Mouse (Mus musculus): ENCODE measurements around the gene Pld1. TPM values are rescaled to one million over a fixed set of nuclear protein-coding genes. Genes with fewer than 3 reads are reported as not detected.

Pld1 gene
- polyA plus RNA-seq, 1 experiment from 2014 or later: 4.0 TPM

DNA sequence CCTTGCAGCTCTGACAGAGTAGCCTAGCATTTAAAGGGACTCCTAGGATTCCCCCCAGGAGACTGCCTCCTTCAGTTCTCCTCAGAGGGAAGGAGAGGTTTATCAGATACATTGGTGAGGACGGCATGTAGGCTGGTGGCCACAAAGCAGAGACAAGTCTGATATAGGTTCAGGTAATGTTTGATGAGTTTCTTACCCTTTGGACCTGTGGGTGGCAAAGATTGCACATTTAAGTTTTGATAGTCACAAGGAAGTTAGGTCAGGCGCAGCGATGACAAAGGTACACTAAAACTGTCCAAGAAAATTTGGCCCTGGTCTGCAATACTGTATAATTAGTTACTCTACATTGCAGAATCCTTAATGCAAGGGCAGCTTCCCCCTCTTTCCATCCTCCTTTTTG is 95.4 kb downstream of the Pld1 start:
- H3K27me3 ChIP-seq (replicated peaks): no peaks in the 10 kb centered on the region
- H3K4me2 ChIP-seq: no peak overlapping the region
- 96% methylated on average over 3 of the region's 3 CpGs for WGBS
- no peaks in the 10 kb centered on the region for H3K36me3 ChIP-seq
- no peaks in the 10 kb centered on the region for H3K9me3 ChIP-seq (replicated peaks)
- H3K9ac ChIP-seq (replicated peaks): no peak overlapping the region
- no peak overlapping the region for H3K4me3 ChIP-seq (replicated peaks)
- H3K27ac ChIP-seq (replicated peaks): no peak overlapping the region
- 0 out of 2 replicates have a peak, but pooled peaks cover 6% of the 10 kb centered on the region for H3K4me1 ChIP-seq
- no peak for ATAC-seq (ENCODE audit: low FRiP score)

- no peaks in the 10 kb centered on the region for H3K9me3 ChIP-seq (replicated peaks)
- 0 out of 2 replicates have a peak, but pooled peaks cover 6% of the 10 kb centered on the region for H3K4me1 ChIP-seq
- no peak overlapping the region for H3K9ac ChIP-seq (replicated peaks)
- no peak for ATAC-seq (ENCODE audit: low FRiP score)
- no peak overlapping the region for H3K27ac ChIP-seq (replicated peaks)
- H3K36me3 ChIP-seq: no peaks in the 10 kb centered on the region
- H3K27me3 ChIP-seq (replicated peaks): no peaks in the 10 kb centered on the region
- WGBS: 71% methylated on average over 5 of the region's 5 CpGs
- no peak overlapping the region for H3K4me2 ChIP-seq
- no peak overlapping the region for H3K4me3 ChIP-seq (replicated peaks)
These were observed 96.3 kb downstream of the Pld1 start for GRCm38 (mm10) chr3:28034707-28035333.

GRCm38 (mm10) chr3:28037320-28037932 is 98.9 kb downstream of the Pld1 start:
- H3K9me3 ChIP-seq (replicated peaks): no peaks in the 10 kb centered on the region
- no peaks in the 10 kb centered on the region for H3K27me3 ChIP-seq (replicated peaks)
- no peak overlapping the region for H3K4me3 ChIP-seq (replicated peaks)
- no peak for ATAC-seq (ENCODE audit: low FRiP score)
- 67% methylated on average over 8 of the region's 8 CpGs for WGBS
- H3K27ac ChIP-seq (replicated peaks): no peak overlapping the region
- H3K4me1 ChIP-seq: 0 out of 2 replicates have a peak, but pooled peaks cover 6% of the 10 kb centered on the region
- H3K9ac ChIP-seq (replicated peaks): no peak overlapping the region
- H3K4me2 ChIP-seq: no peak overlapping the region
- peaks cover 5% of the 10 kb centered on the region for H3K36me3 ChIP-seq

DNA sequence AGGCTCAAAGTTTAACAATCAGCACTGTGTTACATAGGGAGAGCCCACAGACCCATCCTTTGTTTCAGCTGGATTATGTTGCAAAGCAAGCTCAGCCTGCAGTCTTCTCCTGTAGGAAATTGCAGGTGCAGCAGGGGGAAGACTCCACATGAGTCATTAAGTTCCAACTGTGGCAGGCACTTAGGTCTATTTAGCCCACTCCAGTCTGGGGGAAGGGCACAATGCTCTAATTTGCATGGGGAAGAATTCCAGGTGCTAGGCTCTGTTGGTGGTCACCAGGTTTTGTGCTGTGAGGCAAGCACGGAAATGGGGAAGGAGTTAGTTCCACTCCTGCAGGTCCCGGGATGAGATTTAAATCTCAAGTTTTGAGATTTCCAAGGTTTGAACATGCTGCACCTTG is 99.6 kb downstream of the Pld1 start:
- no peak overlapping the region for H3K9ac ChIP-seq (replicated peaks)
- WGBS: 34% methylated on average over 2 of the region's 2 CpGs
- H3K27me3 ChIP-seq (replicated peaks): no peaks in the 10 kb centered on the region
- H3K36me3 ChIP-seq: peaks cover 5% of the 10 kb centered on the region
- H3K9me3 ChIP-seq (replicated peaks): 0 out of 2 replicates have a peak, but pooled peaks cover 4% of the 10 kb centered on the region
- no peak overlapping the region for H3K4me2 ChIP-seq
- ATAC-seq (ENCODE audit: low FRiP score): no peak
- 0 out of 2 replicates have a peak, but pooled peaks cover 6% of the 10 kb centered on the region for H3K4me1 ChIP-seq
- H3K4me3 ChIP-seq (replicated peaks): no peak overlapping the region
- no peak overlapping the region for H3K27ac ChIP-seq (replicated peaks)

- Histone ChIP-seq H3K36me3 (peaks cover 5% of the 10 kb centered on the region), H3K27ac (replicated peaks) (no peak overlapping the region), H3K9me3 (replicated peaks) (0 out of 2 replicates have a peak, but pooled peaks cover 4% of the 10 kb centered on the region), H3K4me1 (0 out of 2 replicates have a peak, but pooled peaks cover 6% of the 10 kb centered on the region), H3K9ac (replicated peaks) (no peak overlapping the region), H3K27me3 (replicated peaks) (no peaks in the 10 kb centered on the region), H3K4me3 (replicated peaks) (no peak overlapping the region), H3K4me2 (no peak overlapping the region)
- no peak for ATAC-seq (ENCODE audit: low FRiP score)
- WGBS: 23% methylated on average over 1 of the region's 1 CpGs
These were observed 101.3 kb downstream of the Pld1 start for GRCm38 (mm10) chr3:28039760-28040159.

DNA sequence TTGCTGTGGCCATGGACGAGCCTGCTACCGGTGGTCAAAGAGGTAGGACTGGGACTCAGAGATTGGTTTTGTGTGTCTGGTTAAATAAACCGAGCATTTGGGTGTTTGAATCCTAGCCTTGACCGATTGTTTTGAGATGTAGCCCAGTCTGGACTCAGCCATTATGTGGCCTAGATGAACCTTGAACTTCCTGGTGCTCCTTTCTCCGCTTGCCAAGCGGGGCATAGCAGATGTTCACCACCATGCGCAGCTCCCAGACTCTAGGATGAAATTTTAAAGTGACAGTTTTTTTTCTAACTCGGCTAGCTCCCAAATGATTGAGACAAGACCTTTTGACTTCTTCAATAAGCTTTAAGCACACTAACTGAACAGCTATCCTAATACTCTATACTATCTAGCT is 102.7 kb downstream of the Pld1 start:
- Histone ChIP-seq H3K9me3 (replicated peaks) (0 out of 2 replicates have a peak, but pooled peaks cover 4% of the 10 kb centered on the region), H3K9ac (replicated peaks) (no peak overlapping the region), H3K36me3 (peaks cover 5% of the 10 kb centered on the region), H3K4me1 (0 out of 2 replicates have a peak, but pooled peaks cover 6% of the 10 kb centered on the region), H3K4me2 (no peak overlapping the region), H3K27ac (replicated peaks) (no peak overlapping the region), H3K27me3 (replicated peaks) (no peaks in the 10 kb centered on the region), H3K4me3 (replicated peaks) (no peak overlapping the region)
- no peak for ATAC-seq (ENCODE audit: low FRiP score)
- 94% methylated on average over 8 of the region's 8 CpGs for WGBS

GRCm38 (mm10) chr3:28042366-28042765 is 103.9 kb downstream of the Pld1 start:
- Histone ChIP-seq H3K4me1 (0 out of 2 replicates have a peak, but pooled peaks cover 6% of the 10 kb centered on the region), H3K27ac (replicated peaks) (no peak overlapping the region), H3K4me2 (no peak overlapping the region), H3K27me3 (replicated peaks) (no peaks in the 10 kb centered on the region), H3K9me3 (replicated peaks) (0 out of 2 replicates have a peak, but pooled peaks cover 4% of the 10 kb centered on the region), H3K4me3 (replicated peaks) (no peak overlapping the region), H3K9ac (replicated peaks) (no peak overlapping the region), H3K36me3 (peaks cover 5% of the 10 kb centered on the region)
- 97% methylated on average over 4 of the region's 4 CpGs for WGBS
- no peak for ATAC-seq (ENCODE audit: low FRiP score)

- Histone ChIP-seq H3K9ac (replicated peaks) (no peak overlapping the region), H3K27ac (replicated peaks) (no peak overlapping the region), H3K4me3 (replicated peaks) (no peak overlapping the region), H3K27me3 (replicated peaks) (no peaks in the 10 kb centered on the region), H3K4me2 (no peak overlapping the region), H3K4me1 (no peaks in the 10 kb centered on the region), H3K36me3 (no peaks in the 10 kb centered on the region), H3K9me3 (replicated peaks) (0 out of 2 replicates have a peak, but pooled peaks cover 2% of the 10 kb centered on the region)
- no peak for ATAC-seq (ENCODE audit: low FRiP score)
- 86% methylated on average over 5 of the region's 5 CpGs for WGBS
These were observed 109.1 kb downstream of the Pld1 start for GRCm38 (mm10) chr3:28047599-28047998.

- Histone ChIP-seq H3K4me3 (replicated peaks) (no peak overlapping the region), H3K4me2 (no peak overlapping the region), H3K27ac (replicated peaks) (no peak overlapping the region), H3K27me3 (replicated peaks) (no peaks in the 10 kb centered on the region), H3K9me3 (replicated peaks) (no peaks in the 10 kb centered on the region), H3K9ac (replicated peaks) (no peak overlapping the region), H3K36me3 (no peaks in the 10 kb centered on the region), H3K4me1 (no peaks in the 10 kb centered on the region)
- WGBS: 92% methylated on average over 2 of the region's 2 CpGs
- no peak for ATAC-seq (ENCODE audit: low FRiP score)
These were observed 111.0 kb downstream of the Pld1 start for GRCm38 (mm10) chr3:28049526-28049925.

DNA sequence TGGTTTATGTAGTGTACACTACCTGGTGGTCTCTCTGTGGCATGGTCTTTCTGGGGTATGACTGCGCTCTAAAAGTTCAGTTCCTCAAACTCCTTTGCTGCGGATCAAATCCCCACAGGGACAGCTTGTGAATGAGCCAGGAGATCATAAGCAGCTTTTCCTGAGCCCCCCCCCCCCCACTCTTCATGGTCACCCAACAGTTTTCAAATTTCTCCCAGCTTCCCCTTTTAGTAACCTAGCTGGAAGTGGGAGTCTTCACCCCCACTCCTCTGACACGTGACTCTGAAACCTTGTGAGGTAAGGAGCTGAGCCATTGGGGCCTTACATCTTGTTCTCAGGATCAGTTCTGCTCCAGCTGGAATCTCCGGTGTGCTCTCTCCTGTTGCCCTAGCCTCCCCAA is 114.6 kb downstream of the Pld1 start:
- Histone ChIP-seq H3K9ac (replicated peaks) (no peak overlapping the region), H3K27me3 (replicated peaks) (no peaks in the 10 kb centered on the region)
- 97% methylated on average over 4 of the region's 4 CpGs for WGBS

DNA sequence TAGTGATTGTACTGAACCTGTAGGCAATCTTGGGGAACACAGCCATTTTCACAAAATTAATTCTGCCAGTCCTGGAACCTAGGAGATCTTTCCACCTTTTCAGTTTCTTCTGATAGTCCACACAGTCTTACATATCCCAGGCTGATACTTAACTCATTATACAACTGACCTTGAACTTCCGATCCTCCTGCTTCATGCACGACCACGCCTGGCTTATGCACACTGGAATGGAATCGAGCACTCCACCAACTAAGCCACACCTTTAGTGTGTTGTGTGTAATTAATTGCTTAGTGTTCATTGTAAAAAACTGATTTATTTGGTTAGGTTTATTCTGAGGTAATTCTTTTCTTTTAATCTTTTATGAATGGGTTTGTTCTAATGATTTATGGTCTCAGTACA is 122.2 kb downstream of the Pld1 start:
- Histone ChIP-seq H3K4me3 (replicated peaks) (no peak overlapping the region), H3K4me2 (no peak overlapping the region), H3K9me3 (replicated peaks) (no peaks in the 10 kb centered on the region), H3K27ac (replicated peaks) (no peak overlapping the region), H3K4me1 (no peaks in the 10 kb centered on the region), H3K9ac (replicated peaks) (no peak overlapping the region), H3K36me3 (no peaks in the 10 kb centered on the region), H3K27me3 (replicated peaks) (no peaks in the 10 kb centered on the region)
- ATAC-seq (ENCODE audit: low FRiP score): no peak
- 69% methylated on average over 4 of the region's 4 CpGs for WGBS

More for the DNA sequence above, 114.6 kb downstream of the Pld1 start:
- Histone ChIP-seq H3K27ac (replicated peaks) (no peak overlapping the region), H3K4me2 (no peak overlapping the region), H3K4me3 (replicated peaks) (no peak overlapping the region), H3K4me1 (no peaks in the 10 kb centered on the region), H3K9me3 (replicated peaks) (no peaks in the 10 kb centered on the region), H3K36me3 (no peaks in the 10 kb centered on the region)
- ATAC-seq (ENCODE audit: low FRiP score): no peak

DNA sequence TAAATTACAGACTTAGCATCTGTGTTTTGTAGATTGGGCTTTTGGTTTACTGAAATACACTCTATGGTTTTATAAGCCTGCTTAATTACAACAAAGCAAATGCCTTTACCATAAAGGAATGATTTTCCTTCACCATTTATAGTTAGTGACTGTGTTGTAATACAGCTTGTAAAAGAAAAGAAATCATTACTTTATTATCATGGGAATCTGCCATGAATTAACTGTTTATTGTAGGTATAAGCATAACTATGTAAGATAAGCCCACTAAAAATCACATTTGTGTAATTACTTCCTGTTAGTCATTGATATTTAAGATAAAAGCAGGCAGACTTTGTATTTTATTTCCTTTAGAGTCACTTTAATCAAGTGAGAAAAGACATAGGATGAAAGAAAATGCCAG is 122.7 kb downstream of the Pld1 start:
- Histone ChIP-seq H3K9me3 (replicated peaks) (no peaks in the 10 kb centered on the region), H3K4me1 (no peaks in the 10 kb centered on the region), H3K4me2 (no peak overlapping the region), H3K27me3 (replicated peaks) (no peaks in the 10 kb centered on the region), H3K4me3 (replicated peaks) (no peak overlapping the region), H3K9ac (replicated peaks) (no peak overlapping the region), H3K27ac (replicated peaks) (no peak overlapping the region), H3K36me3 (no peaks in the 10 kb centered on the region)
- no peak for ATAC-seq (ENCODE audit: low FRiP score)

Measured in neural tube, embryonic 15.5 days (tissue).